Mouse (Mus musculus): ENCODE measurements at regions not wholly inside any gene's neighbourhood (a gene's known extent, or its start where the extent isn't known, plus 50 kb on each side); places are given as distances from the start of the nearest gene placed in this dataset.

GRCm38 (mm10) chr13:46104971-46105370 lies 140.2 kb upstream of the Atxn1 start:
- no peak for DNase-seq

DNA sequence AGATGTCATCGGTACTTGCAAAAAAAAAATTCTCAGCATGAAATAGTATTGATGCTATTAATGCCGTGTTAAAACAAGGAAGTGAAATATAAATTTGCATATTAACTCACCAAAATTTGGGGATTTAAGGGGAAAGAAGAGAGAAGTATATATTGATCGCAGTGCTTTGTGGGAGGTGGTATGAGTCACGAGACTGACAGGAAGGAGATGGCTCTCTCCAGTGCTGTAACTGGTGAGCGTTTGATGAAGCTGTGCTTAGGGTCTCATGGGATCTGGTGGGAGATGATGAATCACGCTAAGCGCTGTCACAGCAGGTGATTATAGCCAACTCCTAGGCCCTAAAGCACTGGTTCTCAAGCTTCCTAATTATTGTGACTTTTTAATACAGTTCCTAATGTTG lies 133.8 kb upstream of the Atxn1 start:
- peak; percentile 29 to 48 for DNase-seq

DNA sequence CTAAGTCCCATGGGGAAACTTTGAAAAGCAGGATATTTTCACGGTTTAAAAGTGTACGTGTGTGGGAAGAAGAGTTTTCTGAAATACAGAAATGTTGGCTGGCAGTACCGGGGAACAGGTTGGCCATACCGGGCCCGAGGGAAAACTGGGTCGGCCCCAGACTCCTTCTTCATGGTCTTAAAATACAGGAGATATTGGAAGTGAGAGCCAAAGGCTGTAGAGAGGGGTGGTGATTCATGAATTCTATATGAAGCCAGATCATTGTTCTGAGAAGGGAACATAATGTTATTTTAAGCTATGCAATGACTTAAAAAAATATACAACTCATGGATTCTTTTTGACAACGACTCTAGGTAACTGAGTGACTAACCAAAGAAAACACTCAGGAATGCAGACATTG lies 133.3 kb upstream of the Atxn1 start:
- DNase-seq: no peak

DNA sequence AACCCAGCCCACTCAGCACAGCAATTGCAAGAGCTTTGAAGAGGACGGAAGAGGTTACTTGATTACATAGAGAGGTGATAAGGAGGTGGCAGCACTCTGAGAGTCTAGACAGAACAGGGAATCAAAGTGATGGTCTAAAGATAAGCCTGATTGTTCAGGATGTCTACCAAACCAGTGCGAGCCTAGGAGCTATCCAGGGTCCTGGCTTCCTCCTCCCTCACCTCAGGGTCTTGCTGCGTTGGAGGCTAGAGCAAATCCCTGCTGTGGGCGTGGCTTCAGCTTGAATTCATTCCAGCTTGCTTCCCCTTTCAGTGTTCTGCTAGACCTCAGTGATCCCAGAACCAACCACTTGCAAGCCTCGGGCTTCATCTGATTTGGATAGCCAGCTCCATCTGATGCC lies 132.2 kb upstream of the Atxn1 start:
- DNase-seq: peak; percentile 47 to 54

DNA sequence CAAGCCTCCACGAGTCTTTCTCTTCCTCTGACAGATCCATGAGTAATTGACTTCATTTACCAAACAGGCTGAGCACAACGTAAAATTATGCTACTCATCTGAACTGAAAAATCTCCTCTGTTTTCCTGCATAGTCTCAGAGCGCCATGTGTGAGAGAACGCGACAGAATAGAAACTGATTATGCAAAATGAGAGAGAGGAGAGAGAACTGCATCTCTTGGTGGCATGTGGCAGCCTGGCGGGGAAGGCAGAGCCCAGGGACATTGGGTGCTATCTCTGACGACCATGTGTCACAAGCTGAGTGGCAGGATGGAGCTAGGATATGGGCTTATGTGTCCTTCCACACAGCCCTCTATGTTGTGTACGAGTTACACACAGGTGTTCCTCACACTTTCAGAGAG lies 131.6 kb upstream of the Atxn1 start:
- peak in 1 of 2 experiments; percentile 23 for DNase-seq

- DNase-seq: no peak
Measured at GRCm38 (mm10) chr13:46092787-46093186, 128.0 kb upstream of the Atxn1 start.

GRCm38 (mm10) chr13:46091109-46091508 lies 126.3 kb upstream of the Atxn1 start:
- peak in 1 of 2 experiments; percentile 5 for DNase-seq

DNA sequence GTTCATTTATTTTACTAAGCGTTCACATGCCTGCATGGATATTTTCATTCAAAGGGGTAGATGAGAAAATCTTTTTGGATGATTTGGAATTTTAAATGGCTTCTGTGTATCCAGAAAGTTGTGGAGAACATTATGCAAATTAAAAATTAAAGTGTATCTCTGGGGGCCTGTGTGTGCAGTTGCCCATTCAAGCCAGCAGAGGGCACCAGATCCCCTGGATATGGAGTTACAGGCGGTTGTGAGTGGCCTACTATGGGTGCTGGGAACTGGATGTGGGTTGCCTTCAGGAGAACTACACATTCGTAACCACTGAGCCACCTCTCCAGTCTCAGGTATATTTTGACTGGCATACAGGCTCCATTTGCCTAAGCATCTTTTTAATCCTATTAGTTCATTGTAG lies 123.4 kb upstream of the Atxn1 start:
- peak in 1 of 2 experiments; percentile 28 for DNase-seq

DNA sequence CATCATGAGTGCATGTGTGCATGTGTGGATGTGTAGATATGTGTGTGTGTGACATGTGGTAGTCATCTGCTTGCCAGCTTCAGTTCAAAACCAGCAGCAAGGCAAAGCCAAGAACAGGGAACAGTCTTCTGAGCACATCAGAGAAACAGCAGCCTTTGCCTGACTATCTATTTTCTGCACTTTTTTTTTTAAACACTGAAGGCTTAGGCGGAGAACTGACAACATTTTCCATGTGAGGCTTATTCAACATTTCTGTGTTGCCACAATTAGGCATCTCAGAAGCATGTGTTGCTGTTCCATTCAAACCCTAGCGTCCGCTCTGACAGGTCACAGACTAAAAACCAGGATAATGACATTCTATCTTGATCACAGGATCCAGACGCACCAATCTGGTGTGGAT lies 122.9 kb upstream of the Atxn1 start:
- no peak for DNase-seq

DNA sequence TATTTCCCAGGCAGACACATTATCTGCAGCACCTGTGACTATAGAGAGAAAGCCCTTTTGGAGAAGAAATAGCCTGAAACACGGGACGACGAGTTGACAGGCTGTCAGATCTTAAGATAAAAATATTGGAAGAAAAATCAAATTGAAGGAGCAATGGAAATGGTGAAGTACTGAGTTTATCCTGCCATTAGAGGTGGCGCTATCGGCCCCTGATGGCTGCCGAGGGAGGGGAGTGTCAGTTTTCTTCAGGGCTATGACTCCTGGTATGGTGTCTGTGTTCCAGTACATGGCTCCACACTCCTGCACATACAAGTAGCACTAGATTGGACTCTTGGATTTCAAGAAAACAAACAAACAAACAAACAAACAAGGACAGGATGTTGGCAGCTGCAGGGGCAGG lies 112.1 kb upstream of the Atxn1 start:
- DNase-seq: no peak

- no peak for DNase-seq
Measured at GRCm38 (mm10) chr13:46071670-46072069, 106.9 kb upstream of the Atxn1 start.

GRCm38 (mm10) chr13:46069571-46069970 lies 104.8 kb upstream of the Atxn1 start:
- no peak for DNase-seq

- peak; percentile 57 to 64 for DNase-seq
Measured at GRCm38 (mm10) chr13:46062758-46063157, 98.0 kb upstream of the Atxn1 start.

- DNase-seq: no peak
Measured at GRCm38 (mm10) chr13:46059870-46060269, 95.1 kb upstream of the Atxn1 start.

- DNase-seq: peak; percentile 17 to 23
Measured at GRCm38 (mm10) chr13:46058862-46059261, 94.1 kb upstream of the Atxn1 start.

DNA sequence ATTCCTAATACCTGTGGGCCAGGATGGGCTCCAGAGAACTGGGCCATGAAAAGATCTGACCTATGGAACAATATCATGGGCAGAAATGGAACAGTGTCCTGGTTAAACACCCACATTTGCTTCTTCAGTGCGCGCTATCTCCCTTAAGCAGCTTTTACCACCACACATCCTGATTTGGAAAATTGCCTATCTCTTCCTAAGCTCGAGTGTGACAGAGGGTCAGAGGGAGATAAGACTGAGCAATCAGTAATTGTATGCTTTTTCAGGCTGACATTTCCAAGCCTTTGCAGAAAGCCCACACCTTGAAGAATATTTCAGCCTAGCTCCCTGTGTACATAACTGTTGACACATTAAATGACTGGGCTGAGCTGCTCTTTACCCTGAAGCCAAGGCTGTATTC lies 93.5 kb upstream of the Atxn1 start:
- DNase-seq: no peak

- DNase-seq: no peak
Measured at GRCm38 (mm10) chr13:46055410-46055809, 90.6 kb upstream of the Atxn1 start.

- no peak for DNase-seq
Measured at GRCm38 (mm10) chr13:46043568-46043967, 78.8 kb upstream of the Atxn1 start.

GRCm38 (mm10) chr13:46043016-46043415 lies 78.2 kb upstream of the Atxn1 start:
- peak; percentile 80 to 84 for DNase-seq

GRCm38 (mm10) chr13:46042224-46042623 lies 77.4 kb upstream of the Atxn1 start:
- DNase-seq: no peak

DNA sequence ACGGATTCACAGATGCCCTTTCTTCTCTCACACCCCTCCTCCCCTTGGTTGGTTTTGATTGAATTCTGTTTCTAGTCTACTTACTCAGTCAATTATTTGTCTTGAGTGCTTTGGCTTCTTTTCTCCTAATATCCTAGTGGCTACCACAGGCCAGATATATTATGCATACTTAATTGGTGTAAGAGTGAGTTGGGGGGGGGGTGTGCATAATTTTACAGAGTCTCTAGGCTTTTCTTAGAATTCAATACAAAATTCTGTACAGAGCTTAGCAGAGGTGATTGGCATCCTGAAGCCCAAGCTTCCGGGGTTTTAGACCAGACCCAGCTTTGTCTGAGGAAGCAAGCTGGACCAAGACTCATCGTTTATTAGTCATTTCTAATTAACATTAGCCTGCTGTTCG lies 76.7 kb upstream of the Atxn1 start:
- DNase-seq: no peak

DNA sequence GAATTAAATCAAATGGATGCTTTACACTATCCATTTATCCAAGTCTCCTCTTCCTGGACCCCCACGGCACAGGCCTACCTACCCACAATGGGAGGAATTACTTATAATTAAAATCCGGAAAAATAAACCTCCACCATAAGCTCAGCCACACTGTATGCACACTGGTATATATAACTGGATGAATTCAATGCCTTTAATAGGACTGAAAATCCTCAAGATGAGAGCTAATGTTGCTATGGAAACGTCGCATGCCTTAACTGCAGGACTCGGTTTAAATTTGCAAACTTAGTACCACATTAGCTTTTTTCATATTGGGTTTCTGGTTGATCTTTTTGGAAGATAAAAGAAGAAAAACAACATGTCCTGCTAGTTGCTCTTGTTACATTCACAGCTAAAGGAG lies 75.3 kb upstream of the Atxn1 start:
- DNase-seq: no peak

DNA sequence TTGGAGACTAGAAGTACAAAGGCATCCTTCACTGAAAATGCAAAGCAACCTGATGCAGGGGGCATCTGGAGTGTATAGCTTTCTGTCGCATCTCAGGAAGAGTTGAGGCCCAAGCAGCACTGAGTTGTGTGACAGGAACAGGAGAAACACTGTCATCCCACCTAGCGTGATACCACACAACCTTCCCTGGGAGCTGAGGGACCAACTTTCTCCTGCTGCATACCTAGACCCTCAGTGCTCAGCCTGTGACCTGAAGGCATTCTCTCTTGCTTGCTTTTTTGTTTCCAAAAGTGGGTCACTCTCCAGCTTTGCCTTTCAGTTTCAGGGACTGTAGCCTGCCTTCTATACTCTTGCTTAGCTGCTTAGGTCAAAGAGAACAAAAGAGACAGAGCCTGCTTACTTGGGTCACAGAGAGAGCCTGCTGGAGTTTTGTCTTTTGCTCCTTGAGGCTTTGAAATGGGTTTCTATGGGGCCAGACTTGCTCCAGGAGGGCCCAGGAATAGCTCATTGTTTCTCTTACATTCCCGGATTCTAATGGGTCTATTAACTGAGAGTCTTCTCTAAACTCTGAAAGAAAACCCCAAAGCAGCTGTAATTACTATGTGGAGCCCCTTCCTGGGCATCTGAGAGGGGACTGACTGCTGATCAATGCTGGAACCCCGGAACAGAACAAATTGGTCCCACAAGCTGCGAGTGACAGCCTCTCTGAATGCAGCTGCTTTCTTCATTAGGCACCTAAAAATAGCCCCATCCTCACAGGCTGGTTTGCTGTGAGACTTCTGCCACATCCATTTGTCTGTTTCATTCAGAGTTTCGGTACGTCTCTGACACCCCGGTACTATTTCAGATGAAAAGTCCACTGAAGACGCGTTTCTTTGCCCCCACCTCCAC lies 73.9 kb upstream of the Atxn1 start:
- DNase-seq: no peak

DNA sequence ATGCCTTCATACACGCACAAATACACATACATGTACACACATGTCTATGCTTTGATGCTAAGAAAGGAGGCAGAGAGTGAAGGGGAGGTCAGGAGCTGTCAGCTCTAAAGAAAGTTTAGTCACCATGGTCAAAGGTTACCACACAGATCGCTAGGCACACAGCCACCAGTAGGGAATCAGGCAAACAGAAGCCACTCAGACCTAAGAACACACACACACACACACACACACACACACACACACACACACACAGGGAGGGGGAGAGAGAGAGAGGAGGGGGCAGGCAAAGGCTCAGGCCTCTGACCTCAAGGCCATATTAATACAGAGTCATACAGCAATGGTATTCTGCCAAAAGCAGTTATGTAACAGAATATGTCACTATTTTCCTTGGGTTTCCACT lies 67.5 kb upstream of the Atxn1 start:
- DNase-seq: no peak

DNA sequence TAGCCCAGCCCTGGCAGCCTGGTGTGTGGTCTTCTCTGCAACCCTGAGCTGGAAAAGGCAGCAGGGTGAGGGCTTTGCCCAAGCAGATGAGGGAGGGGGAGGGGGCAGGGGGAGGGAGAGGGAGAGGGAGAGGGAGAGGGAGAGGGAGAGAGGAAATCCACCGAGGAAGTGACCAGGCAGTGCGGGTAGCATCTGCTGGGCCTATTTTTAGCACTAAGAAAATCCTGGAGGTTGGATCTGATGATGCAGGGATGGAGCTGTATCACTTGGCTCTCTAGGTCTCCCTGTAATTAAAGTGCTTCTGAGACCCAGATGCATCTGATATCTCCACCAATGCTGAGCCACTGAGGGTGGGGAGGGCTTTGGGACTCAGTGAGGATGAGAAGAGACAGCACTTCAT lies 61.2 kb upstream of the Atxn1 start:
- DNase-seq: no peak
